Mouse (Mus musculus) layer of hippocampus, adult 18-20 months (tissue): ENCODE data around the gene Gab3. TPM values are rescaled to one million over a fixed set of nuclear protein-coding genes. Genes with fewer than 3 reads are reported as not detected.
"Not testable (repeated sequence)": the region's sequence is repeated elsewhere in the genome, so short reads cannot be mapped to it uniquely, and the experiment has no call there.

Source experiments
- DNase-seq, 2 experiments: peaks; one replicate each; pipeline ENCODE4 v3.0.0; 2022; ENCODE audit warnings: low spot score in 2 of 2
- total RNA-seq, 2 experiments: library from RNA; stranded (reverse); gene quantifications; 2 replicates each; pipeline ENCODE4 v1.2.3; 2021

The Gab3 gene
- total RNA-seq, 2 experiments from 2014 or later: 1.3 to 2.8 TPM

DNA sequence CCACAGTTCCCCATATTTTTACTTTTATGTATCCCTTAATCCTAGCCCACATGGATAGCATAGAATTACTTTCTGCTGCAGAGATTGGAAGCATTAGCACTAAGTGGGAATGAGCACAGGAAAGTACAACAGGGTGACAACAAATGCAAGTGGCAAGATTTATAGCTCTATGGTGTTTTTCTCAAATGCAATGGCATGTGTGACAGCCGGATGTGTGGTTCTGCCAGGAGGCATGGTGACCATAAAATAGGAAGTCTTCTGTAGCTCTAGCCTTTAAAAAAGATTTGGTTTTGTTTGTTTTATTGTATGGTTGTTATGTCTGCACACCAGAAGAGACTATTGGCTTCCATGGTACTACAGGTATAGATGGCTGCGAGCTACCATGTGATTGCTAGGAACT lies 50.1 kb downstream of the Gab3 start:
- DNase-seq: no peak

DNA sequence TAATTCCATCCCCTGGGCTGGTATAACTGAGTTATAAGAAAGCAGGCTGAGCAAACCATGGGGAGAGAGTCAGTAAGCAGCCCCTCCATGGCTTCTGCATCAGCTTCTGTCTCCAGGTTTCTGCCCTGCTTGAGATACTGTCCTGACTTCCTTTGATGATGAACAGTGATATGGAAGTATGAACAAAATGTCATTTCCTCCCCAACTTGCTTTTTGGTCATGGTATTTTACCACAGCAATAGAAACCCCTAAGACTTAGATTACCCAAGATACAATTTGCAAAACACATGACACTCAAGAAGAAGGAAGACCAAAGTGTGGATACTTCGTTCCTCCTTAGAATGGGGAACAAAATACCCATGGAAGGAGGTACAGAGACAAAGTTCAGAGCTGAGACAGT lies 51.2 kb downstream of the Gab3 start:
- not testable (repeated sequence) for DNase-seq

DNA sequence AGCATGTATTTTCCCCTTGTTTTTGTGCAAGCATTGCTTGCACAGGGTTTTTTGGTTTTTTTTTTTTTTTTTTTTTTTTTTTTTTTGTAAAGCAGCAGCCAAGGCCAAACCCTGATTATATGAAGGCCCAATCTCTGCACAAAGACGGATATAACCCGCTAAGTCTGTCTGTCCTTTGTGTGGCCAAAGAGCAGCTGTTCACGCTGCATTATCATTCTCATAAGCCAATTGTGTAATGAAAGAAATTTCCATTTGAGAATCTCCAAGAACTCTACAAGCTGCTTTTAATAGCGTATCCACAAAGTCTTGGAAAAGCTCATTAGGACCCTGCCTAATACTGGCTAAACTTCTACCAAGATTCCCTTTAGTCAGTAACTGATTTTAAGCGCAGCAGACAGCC lies 101.5 kb downstream of the Gab3 start:
- no peak for DNase-seq

DNA sequence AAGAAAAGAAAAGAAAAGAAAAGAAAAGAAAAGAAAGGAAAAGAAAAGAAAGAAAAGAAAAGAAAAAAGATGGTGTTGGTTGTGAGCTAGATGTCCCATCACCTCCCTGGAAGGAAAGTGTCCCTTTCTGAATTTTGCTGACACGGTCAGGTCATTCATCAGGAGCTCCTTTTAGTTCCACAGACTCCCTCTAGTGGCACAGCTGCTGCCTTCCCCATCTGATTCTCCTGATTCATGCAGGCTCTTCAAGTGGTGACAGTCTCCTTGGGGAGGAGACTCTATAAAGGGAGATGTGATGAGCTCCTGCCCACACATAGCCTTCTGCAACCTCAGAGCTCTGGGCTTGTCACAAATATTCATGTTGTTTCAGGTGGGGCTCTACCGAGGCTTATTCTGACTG lies 122.4 kb downstream of the Gab3 start:
- peak in 1 of 2 experiments; percentile 42 for DNase-seq

DNA sequence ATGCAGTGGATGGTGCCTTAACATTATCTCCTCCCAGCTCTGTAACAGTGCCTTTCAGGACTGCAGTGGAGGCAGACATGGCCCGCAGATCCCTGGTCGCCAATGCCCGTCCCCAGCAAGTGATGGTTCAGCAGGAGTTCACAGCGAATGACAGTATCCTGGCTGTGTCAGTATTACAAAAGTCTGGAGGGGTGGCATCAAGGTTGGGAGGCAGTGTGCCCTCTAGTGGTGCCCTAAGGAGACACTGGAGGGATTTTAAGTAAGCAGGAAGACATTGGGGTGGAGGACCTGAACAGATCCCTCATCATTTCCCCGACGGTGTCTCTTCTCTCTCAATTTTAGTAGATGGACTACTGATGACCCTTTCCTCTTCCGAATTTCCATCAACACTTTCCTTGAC lies 126.1 kb downstream of the Gab3 start:
- not testable (repeated sequence) for DNase-seq

Other genes starting within 250 kb of the Gab3 start
- gene Gm5936, start 248.3 kb downstream of the Gab3 start, total RNA-seq: under 1 TPM; 0.37 to 0.43 TPM
- gene Dkc1, start 10.4 kb upstream of the Gab3 start, total RNA-seq: 10 to 100 TPM; 38.2 to 39.3 TPM
- 10 to 100 TPM; 35.7 to 38.8 TPM for gene Mpp1, start 45.6 kb upstream of the Gab3 start, total RNA-seq
- not detected for gene Smim9, start 78.3 kb upstream of the Gab3 start, total RNA-seq